Mouse (Mus musculus): ENCODE measurements around the gene Rgs16. TPM values are rescaled to one million over a fixed set of nuclear protein-coding genes. Genes with fewer than 3 reads are reported as not detected.

Rgs16 gene
- polyA plus RNA-seq, 1 experiment, result 2.6 TPM

GRCm38 (mm10) chr1:153794241-153794640 is 54.1 kb downstream of the Rgs16 start:
- 60% methylated on average over 3 of the region's 3 CpGs for WGBS
- no peak overlapping the region for H3K4me3 ChIP-seq (replicated peaks; ENCODE audit: control insufficient read depth, low read depth, low read length)
- no peak overlapping the region for H3K27ac ChIP-seq (ENCODE audit: control insufficient read depth, insufficient read depth, low read depth, low read length, poor library complexity)
- no peaks in the 10 kb centered on the region; the same call in 1 of the 2 replicates for H3K4me1 ChIP-seq (ENCODE audit: control insufficient read depth, insufficient read depth, low read length)
- TF ChIP-seq POLR2A (IDR thresholded peaks at IDR 0.05; ENCODE audit: borderline replicate concordance, control insufficient read depth, low read depth, low read length), result no peak
- no peak for TF ChIP-seq CTCF (IDR thresholded peaks at IDR 0.05; ENCODE audit: control insufficient read depth, insufficient read depth, low read length)

Other genes with a start within 250 kb of the Rgs16 start
- gene Npl, start 190.3 kb upstream of the Rgs16 start, polyA plus RNA-seq (2011; ENCODE audit: insufficient read depth, insufficient read length, low replicate concordance, missing spikeins), result 2.0 and 3.6 TPM in 2 replicates
- gene Rgs8, start 87.3 kb upstream of the Rgs16 start, polyA plus RNA-seq (2011; ENCODE audit: insufficient read depth, insufficient read length, low replicate concordance, missing spikeins), result 0.70 TPM in 1 of 2 replicates, not detected in the other
- gene Rnasel, start 9.1 kb downstream of the Rgs16 start, polyA plus RNA-seq (2011; ENCODE audit: insufficient read depth, insufficient read length, low replicate concordance, missing spikeins), result 27.9 and 31.9 TPM in 2 replicates
- gene Rgsl1, start 103.8 kb downstream of the Rgs16 start, polyA plus RNA-seq (2011; ENCODE audit: insufficient read depth, insufficient read length, low replicate concordance, missing spikeins), result not detected in 2 replicates
- gene Teddm1b, start 134.0 kb downstream of the Rgs16 start, polyA plus RNA-seq (2011; ENCODE audit: insufficient read depth, insufficient read length, low replicate concordance, missing spikeins), result not detected in 2 replicates
- not detected in 2 replicates for gene Teddm1a, start 151.4 kb downstream of the Rgs16 start, polyA plus RNA-seq (2011; ENCODE audit: insufficient read depth, insufficient read length, low replicate concordance, missing spikeins)
- 101 and 115 TPM in 2 replicates for gene Glul, start 159.6 kb downstream of the Rgs16 start, polyA plus RNA-seq (2011; ENCODE audit: insufficient read depth, insufficient read length, low replicate concordance, missing spikeins)
- 1.8 and 2.1 TPM in 2 replicates for gene Teddm2, start 159.9 kb downstream of the Rgs16 start, polyA plus RNA-seq (2011; ENCODE audit: insufficient read depth, insufficient read length, low replicate concordance, missing spikeins)